Mouse (Mus musculus) stomach, adult 2 months (tissue): ENCODE measurements around the gene Slitrk4. TPM values are rescaled to one million over a fixed set of nuclear protein-coding genes. Genes with fewer than 3 reads are reported as not detected.

Experiments
- polyA plus RNA-seq: library from polyadenylated mRNA; depleted of rRNA; stranded (reverse); fragments of >200 nt; gene quantifications from 2 replicates; pipeline ENCODE4 v1.2.3, GENCODE M21; 2012; rRNA removed

The Slitrk4 gene
- polyA plus RNA-seq, result not detected in 2 replicates

GRCm38 (mm10) chrX:64276290-64277125 lies at the start of gene Slitrk4:
Slitrk4 (minus strand) TSS chrX:64276996.

Other genes with a start within 250 kb of the Slitrk4 start
- gene Gm6760, start 124.8 kb downstream of the Slitrk4 start, polyA plus RNA-seq, result not detected in 2 replicates
- not detected in 2 replicates for gene 3830417A13Rik, start 103.4 kb downstream of the Slitrk4 start, polyA plus RNA-seq